Mouse (Mus musculus) CD4-positive, CD25-positive, alpha-beta regulatory T cell, adult 4 months (primary cell): ENCODE measurements around the gene Mx1. TPM values are rescaled to one million over a fixed set of nuclear protein-coding genes. Genes with fewer than 3 reads are reported as not detected.

Source experiments
- ATAC-seq: one replicate; pipeline ENCODE4 v1.8.0; 2017
- polyA plus RNA-seq, 2 experiments: library from polyadenylated mRNA; unstranded; fragments of 100-300 nt; shearing (Covaris generic); gene quantifications; one replicate each; pipeline ENCODE4 v1.2.1; 2017

Gene Mx1
- polyA plus RNA-seq, 2 experiments from 2014 or later, result 7.5 to 17.7 TPM

- ATAC-seq, result peak; percentile 82
Observed at GRCm38 (mm10) chr16:97443670-97444263, 18.9 kb downstream of the Mx1 start.

- no peak for ATAC-seq
Observed at GRCm38 (mm10) chr16:97441967-97442366, 20.7 kb downstream of the Mx1 start.

GRCm38 (mm10) chr16:97438191-97438590 lies 24.5 kb downstream of the Mx1 start:
- no peak for ATAC-seq

- ATAC-seq, result no peak
Observed at GRCm38 (mm10) chr16:97437448-97438056, 25.2 kb downstream of the Mx1 start.

- ATAC-seq, result no peak
Observed at GRCm38 (mm10) chr16:97434206-97434605, 28.5 kb downstream of the Mx1 start.

- no peak for ATAC-seq
Observed at GRCm38 (mm10) chr16:97431328-97431727, 31.4 kb downstream of the Mx1 start.

- ATAC-seq, result no peak
Observed at GRCm38 (mm10) chr16:97430091-97430490, 32.6 kb downstream of the Mx1 start.

GRCm38 (mm10) chr16:97428026-97428425 lies 34.7 kb downstream of the Mx1 start:
- no peak for ATAC-seq

GRCm38 (mm10) chr16:97423627-97424026 lies 39.1 kb downstream of the Mx1 start:
- ATAC-seq, result no peak

- ATAC-seq, result no peak
Observed at GRCm38 (mm10) chr16:97421671-97422070, 41.0 kb downstream of the Mx1 start.

- ATAC-seq, result no peak
Observed at GRCm38 (mm10) chr16:97418749-97419453, 43.8 kb downstream of the Mx1 start.

GRCm38 (mm10) chr16:97417896-97418542 lies 44.7 kb downstream of the Mx1 start:
- no peak for ATAC-seq

- no peak for ATAC-seq
Observed at GRCm38 (mm10) chr16:97405476-97406012, 57.2 kb downstream of the Mx1 start.

- ATAC-seq, result peak; percentile 68
Observed at GRCm38 (mm10) chr16:97402213-97402785, 60.4 kb downstream of the Mx1 start.

GRCm38 (mm10) chr16:97401741-97402140 lies 61.0 kb downstream of the Mx1 start:
- peak; percentile 85 for ATAC-seq

GRCm38 (mm10) chr16:97399991-97400390 lies 62.7 kb downstream of the Mx1 start:
- ATAC-seq, result no peak

- no peak for ATAC-seq
Observed at GRCm38 (mm10) chr16:97397945-97398531, 64.7 kb downstream of the Mx1 start.

Other genes with a start within 250 kb of the Mx1 start
- gene Bace2, start 106.2 kb downstream of the Mx1 start, polyA plus RNA-seq, result 1 to 10 TPM in 1 of 2 experiments, under 1 TPM in 1; 0.10 to 2.0 TPM
- gene Fam3b, start 51.9 kb upstream of the Mx1 start, polyA plus RNA-seq, result 1 to 10 TPM; 2.9 to 3.0 TPM
- not detected for gene Tmprss2, start 148.3 kb upstream of the Mx1 start, polyA plus RNA-seq